Mouse (Mus musculus) layer of hippocampus, postnatal 14 days (tissue): ENCODE data around the gene Dtx1. TPM values are rescaled to one million over a fixed set of nuclear protein-coding genes. Genes with fewer than 3 reads are reported as not detected.

Source experiments
- DNase-seq, 2 experiments: peaks; one replicate each; pipeline ENCODE4 v3.0.0; 2021 to 2022; ENCODE audit warnings: low spot score in 2 of 2, mixed read lengths in 1 of 2
- long read RNA-seq, 2 experiments: library from polyadenylated mRNA; stranded (forward); transcript quantifications; one replicate each; pipeline ENCODE4 v2.0.0; 2021
- total RNA-seq, 2 experiments: library from RNA; stranded (reverse); gene quantifications; 2 replicates each; pipeline ENCODE4 v1.2.3; 2021

Dtx1 gene
- total RNA-seq = 10 to 100 TPM; 70.5 to 74.2 TPM
- long read RNA-seq, experiment 1, full-length matches to known transcripts = 32 of 45 reads
- long read RNA-seq, experiment 1, partial matches to known transcripts = 9 of 45 reads
- long read RNA-seq, experiment 1, other reads (novel, unspliced or antisense) = 4 of 45 reads
- long read RNA-seq, experiment 2, full-length matches to known transcripts = 35 of 50 reads
- long read RNA-seq, experiment 2, partial matches to known transcripts = 11 of 50 reads
- long read RNA-seq, experiment 2, other reads (novel, unspliced or antisense) = 4 of 50 reads

DNA sequence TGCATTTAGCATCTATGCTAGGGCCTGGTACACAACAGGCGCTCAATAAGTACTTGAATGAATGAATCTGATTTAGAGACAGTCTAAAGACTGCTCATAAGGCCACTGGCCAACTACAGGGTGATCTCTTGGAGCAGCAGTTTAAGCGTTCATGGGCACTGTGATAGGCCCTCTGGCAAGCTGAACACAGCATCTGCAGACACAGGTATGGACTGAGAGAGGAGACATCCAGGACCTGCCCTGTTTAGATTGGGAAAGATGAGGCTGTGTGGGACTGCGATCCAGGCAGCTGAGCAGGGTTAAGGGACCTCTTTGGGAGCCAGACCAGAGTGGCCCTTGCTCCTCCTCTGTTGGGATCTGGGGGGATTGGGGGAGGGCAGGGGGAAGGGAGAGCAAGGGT, at the start of gene Dtx1:
Gene Dtx1, minus strand, starts transcription at position 101 of the 400 bp plus-strand sequence.
- DNase-seq = no peak

- no peak for DNase-seq
Observed at GRCm38 (mm10) chr5:120754215-120754614, 42.5 kb upstream of the Dtx1 start.

DNA sequence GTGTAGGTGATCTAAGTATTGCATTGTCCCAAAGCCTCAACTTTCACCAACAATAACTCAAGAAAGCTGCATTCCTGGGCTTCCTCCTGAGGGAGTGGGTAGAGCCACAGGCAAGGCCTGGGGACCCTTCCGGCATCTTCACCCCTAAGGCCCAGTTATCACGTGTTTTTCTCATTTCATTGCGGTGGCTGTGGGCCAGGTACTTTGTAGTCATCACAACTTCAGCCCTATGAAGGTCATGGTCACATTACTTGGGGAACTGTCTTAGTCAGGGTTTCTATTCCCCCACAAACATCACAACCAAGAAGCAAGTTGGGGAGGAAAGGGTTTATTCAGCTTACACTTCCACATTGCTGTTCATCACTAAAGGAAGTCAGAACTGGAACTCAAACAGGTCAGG, 41.1 kb upstream of the Dtx1 start:
- DNase-seq = no peak

DNA sequence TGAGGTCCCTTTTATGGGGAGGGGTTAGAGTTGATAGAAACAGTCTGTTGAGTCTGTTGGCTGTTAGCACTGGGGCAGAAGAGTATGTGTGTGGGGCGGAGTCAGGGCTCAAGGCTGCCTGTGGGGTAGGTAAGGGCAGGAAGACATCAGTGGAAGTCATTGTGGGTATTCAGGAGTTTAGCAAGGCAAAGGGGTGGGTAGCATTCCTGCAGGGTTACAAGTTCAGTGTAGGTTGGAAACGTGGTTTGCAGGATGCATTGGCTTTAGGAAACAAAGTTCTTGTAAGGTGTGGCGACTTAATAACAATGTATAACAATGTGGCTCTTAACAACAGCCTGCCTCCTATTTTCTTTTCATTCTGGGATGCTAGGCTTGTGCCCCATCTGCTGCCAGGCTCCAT, 39.5 kb upstream of the Dtx1 start:
- no peak for DNase-seq

DNA sequence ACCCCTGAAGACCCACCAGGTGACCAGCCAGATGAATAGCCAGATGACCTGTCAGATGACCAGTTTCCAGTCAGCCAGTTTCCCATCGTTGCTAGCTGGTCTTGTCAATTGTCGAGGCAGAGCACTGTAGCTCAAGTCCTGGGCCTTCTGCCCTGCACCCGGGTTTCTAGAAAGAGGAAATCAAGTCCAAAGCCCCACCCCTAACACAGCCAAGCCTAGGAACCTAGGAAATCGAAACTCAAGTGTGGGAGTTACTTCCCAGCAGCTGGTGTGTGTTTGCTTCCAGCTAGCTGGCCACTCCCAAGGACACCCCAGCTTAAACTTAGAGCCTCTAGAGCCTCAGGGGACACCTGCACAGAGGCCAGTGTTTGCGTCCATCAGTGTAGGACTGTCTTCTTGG, 38.0 kb upstream of the Dtx1 start, which contains the start of gene Oas2:
Gene Oas2, minus strand, starts transcription at position 166 of the 400 bp plus-strand sequence.
- DNase-seq = no peak

DNA sequence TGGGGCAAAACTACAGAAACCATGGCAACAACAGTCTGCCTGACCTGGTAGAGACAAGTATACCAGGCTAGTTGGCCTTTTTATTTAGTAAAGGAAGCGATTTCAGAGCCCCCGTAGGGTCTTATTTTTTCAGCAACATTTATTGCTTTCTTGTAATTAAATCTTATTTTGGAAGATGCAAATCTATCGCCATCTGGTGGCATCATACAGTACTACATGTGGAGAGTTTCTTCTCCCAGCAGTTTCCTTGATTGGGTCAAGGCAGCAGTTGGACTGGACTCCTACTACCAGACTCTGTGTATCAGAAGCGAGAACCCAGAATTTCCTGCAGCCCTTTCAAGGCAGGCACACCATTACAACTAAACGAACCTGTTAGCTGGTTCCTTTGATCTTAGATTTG, 34.7 kb upstream of the Dtx1 start:
- DNase-seq = peak; percentile 69 to 79

GRCm38 (mm10) chr5:120742125-120742524, 30.4 kb upstream of the Dtx1 start:
- DNase-seq = no peak

- no peak for DNase-seq
Observed at GRCm38 (mm10) chr5:120734380-120734990, 22.8 kb upstream of the Dtx1 start.

DNA sequence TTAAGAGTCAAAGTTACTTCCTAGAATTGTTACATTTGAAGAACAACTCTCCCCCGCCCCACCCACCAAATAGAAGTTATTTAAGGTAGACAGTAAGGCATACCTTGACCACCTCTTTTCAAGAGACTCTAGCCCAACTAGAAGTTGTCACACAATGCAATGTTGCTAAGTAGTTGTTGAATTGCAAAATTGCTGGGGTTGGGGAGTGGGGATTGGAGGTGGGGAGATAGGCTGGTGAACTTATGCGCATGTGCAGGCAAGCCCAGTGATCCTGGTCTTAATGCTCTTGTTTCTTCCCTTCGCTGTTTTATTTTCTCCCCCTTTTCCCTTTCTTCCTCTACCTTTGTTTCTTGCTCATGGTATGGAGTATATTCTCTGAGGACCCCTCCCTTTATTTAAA, 22.0 kb upstream of the Dtx1 start:
- no peak for DNase-seq

- no peak for DNase-seq
Observed at GRCm38 (mm10) chr5:120732740-120733139, 21.0 kb upstream of the Dtx1 start.

DNA sequence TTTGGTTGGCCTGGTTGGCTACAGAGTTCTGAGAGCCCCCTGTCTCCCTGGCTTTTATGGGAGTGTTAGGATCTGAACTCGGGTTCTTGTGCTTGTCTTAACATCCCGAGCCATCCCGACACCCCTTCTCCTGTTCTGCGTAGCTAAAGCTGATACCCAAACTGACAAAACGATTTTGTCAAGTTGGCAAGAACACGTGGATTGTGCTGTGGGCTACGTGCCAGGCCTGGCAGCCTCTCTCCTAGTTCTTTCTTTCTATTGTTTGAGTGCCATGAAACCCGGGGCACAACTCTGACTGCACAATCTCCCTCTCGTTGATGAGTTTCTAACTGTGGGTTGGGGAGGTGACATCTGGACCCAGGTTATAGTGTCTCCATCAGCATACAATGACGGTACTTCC, 17.6 kb upstream of the Dtx1 start:
- peak; percentile 72 to 75 for DNase-seq

- no peak for DNase-seq
Observed at GRCm38 (mm10) chr5:120725811-120726455, 14.2 kb upstream of the Dtx1 start.

DNA sequence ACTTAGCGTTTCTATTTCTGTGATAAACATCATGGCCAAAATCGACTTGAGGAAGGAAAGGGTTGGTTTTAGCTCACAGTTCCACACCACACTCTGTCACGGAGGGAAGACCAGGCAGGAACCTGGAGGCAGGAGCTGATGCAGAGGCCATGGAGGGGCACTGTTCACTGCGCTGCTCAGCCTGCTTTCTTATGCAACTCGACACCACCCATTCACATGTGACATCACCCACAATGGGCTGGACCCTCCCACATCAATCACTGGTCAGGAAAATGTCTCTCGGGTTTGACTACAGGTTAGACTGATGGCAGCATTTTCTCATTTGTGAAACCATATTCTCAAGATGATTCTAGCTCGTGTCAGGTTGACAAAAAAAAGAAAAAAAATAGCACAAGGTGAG, 9.3 kb upstream of the Dtx1 start:
- no peak for DNase-seq

DNA sequence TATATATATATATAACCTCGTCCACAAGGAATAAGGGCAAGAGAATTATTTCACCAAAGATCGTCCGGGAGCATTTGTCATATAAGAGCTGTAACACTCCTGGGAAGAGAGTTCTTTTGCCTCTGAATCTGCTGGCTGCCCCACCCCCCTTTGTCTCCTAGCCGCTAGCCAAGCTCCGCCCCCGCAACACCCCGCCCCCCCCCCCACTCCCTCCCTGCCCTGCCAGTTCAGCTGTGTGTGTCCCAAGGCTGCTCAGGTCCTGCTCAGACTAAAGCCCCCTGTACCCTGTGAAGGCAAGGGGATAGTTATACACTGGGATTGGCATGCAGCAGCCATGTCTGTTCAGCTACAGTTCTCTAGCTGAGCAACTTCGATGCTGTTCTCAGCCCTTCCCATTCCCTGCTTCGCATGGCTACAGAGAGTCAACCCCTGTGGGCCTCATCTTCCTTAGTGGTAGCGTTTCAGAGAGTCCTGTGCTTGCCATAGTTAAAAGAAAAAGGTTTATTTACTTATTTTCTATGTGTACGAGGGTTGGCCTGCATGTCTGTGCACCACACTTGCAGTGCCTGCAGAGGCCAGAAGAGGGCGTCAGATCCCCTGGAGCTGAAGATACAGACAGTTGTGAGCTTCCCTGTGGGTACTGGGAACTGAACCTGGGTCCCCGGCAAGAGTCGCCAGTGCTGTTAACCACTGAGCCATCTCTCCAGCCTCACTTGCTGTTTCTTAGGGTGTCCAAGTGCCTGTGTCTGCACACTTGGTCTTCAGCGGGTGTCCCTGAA, 7.1 kb upstream of the Dtx1 start:
- no peak for DNase-seq

GRCm38 (mm10) chr5:120717136-120717535, 5.4 kb upstream of the Dtx1 start:
- peak; percentile 69 to 72 for DNase-seq

DNA sequence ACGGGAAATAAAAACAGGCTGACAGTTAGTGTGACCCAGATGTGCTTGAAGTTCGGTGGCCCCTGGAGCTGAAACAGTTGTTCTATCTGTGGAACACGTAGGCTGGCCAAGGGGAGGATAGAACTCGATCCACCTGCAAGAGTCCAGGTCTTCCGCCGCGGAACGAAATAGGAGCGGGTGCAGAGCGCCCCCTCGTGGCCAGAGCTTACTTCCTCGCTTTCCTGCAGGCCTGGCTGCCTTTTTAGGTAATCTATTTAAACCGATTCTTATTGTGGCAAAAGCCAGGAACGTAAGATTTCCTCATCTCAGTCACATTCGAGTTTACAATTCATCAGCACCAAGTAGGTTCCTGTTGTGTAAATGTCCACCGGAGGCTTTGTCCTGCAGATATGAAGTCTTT, 2.6 kb upstream of the Dtx1 start:
- DNase-seq = peak; percentile 83 to 85

DNA sequence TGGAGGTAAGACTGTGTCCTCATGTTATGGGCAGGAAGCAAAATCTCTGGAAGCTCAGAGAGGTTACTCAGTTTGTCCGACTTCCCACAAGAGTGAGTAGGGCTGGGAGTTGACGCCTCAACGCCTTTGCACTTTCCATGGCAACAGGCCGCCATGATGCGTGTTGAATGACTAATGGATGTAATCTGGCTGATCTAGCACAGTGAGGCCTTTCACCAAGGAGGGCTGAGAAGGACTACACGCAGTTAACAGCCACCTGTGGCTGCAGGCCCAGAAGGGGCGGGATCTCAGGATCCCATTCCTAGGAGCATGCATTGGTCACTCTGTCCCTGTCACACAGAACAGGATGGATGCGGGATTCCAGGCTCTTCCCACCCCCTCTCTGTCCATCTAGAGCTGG, 994 bp upstream of the Dtx1 start:
- peak in 1 of 2 experiments; percentile 54 for DNase-seq

GRCm38 (mm10) chr5:120711416-120711815, 311 bp downstream of the Dtx1 start:
- DNase-seq = peak; percentile 81 to 83

DNA sequence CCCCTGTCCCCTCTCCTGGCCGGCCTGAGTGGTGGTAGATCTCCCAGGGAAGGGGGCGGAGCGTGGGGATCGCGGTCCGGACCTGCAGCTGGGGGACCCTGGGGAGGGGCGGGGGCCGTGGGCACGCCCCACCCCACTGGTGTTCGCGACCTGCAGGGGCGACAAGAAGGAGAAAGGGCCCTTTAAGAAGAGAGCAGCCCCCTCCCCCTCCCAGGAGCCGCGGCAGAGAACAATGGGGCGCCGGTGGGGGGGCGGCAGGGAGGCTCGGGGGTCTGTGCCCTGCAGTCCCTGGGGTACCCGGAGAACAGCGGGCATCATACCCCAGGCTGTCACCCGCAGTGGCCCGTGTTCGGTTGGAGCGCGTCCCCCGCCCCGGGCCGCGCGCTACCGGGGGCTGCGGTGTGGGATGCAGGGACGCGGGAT, 890 bp downstream of the Dtx1 start:
- DNase-seq = peak in 1 of 2 experiments; percentile 46

GRCm38 (mm10) chr5:120710161-120710825, 1.4 kb downstream of the Dtx1 start:
- DNase-seq = peak; percentile 54 to 62

DNA sequence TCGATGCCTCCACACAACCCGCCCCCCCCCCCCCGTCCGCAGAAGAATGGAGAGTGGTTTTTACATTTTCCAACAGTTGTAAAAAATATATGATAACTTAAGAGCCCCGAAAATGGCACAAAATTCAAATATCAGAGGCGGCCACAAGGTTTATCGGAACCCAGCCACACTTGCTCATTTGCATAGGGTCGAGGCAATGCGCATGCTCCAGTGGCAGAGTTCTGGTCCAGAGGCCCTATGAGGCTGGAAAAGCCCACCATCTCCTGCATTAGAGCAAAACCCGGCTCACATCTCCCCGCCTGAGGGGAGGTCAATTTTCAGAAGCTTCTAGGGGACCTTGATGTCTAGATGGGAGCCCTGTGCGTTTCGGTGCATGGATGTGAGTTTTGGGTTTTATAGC, 4.8 kb downstream of the Dtx1 start:
- DNase-seq = no peak
